Mouse (Mus musculus): Measurements from ENCODE around the gene Pde8b. TPM values are rescaled to one million over a fixed set of nuclear protein-coding genes. Genes with fewer than 3 reads are reported as not detected.
A peak's percentile ranks its signal among the peaks of the same experiment; 100 is the strongest.
"Not testable (repeated sequence)": the region's sequence is repeated elsewhere in the genome, so short reads cannot be mapped to it uniquely, and the experiment has no call there.

The Pde8b gene
- polyA plus RNA-seq, 1 experiment from 2014 or later: 2.3 TPM

- DNase-seq (ENCODE audit: low spot score, missing footprints): no peak
- H3K27me3 ChIP-seq (ENCODE audit: control insufficient read depth, insufficient read depth, low read length): peaks cover 8% of the 10 kb centered on the region
- peak overlapping the region; percentile 67 for H3K9ac ChIP-seq (ENCODE audit: low read length)
- H3K36me3 ChIP-seq (ENCODE audit: control insufficient read depth, insufficient read depth, low read length): no peaks in the 10 kb centered on the region
- 62% methylated on average over 2 of the region's 2 CpGs for WGBS
- H3K9me3 ChIP-seq (ENCODE audit: control insufficient read depth, low read length): no peaks in the 10 kb centered on the region
- H3K4me3 ChIP-seq (ENCODE audit: low read depth, low read length): peak overlapping the region; percentile 70
- no peak overlapping the region for H3K27ac ChIP-seq (ENCODE audit: low read depth, low read length)
- no peaks in the 10 kb centered on the region for H3K4me1 ChIP-seq (ENCODE audit: control insufficient read depth, insufficient read depth, low read length)
- ATAC-seq (ENCODE audit: low FRiP score): no peak
- peak overlapping the region; percentile 99 for H3K4me2 ChIP-seq
Observed at GRCm38 (mm10) chr13:95223427-95223772, 26.7 kb downstream of the Pde8b start.

DNA sequence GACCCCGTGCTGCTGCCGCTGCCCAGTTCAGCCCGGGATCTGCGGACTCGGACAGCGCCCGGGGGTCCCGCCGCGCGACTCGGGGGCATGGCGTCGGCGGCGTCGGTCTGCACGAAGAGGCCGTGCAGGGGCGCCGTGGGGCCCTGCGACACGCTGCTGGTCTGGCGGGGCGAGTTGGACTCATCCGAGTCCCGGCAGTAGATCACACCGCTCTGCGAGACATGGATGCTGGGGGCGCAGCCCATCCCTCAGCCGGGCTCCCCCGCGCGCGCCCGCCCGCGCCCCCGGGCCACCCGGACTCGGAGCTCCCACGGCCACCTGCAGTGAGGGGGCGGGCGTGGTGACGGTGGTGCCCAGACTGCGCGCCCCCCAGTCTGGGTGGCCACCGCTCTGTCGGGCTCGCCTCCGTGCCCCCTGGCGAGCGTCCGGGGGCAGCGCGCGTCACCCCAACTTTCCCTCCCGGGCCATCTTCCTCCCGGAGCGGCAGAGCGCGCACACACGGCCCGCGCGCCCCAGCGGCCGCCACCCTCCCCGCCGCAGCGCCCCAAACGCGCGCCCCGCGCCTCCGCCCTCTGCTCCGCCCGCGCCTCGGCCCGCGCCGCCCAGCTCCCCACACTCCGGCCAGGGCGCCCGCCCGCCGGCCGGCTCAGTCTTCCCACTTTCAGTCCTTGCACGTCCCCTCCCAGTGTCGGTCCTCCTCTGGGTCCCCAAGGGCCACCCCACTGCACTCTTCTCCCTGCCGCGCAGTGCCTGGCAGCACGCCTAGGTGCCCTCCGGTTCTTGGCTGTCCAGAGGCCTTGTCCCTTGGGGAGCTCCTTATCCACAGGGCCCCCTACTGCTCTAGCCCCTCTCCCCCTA is 27.3 kb downstream of the Pde8b start:
- peak; percentile 78 for ATAC-seq (ENCODE audit: low FRiP score)
- Histone ChIP-seq H3K36me3 (ENCODE audit: control insufficient read depth, insufficient read depth, low read length) (no peaks in the 10 kb centered on the region), H3K9ac (ENCODE audit: low read length) (peak overlapping the region; percentile 67), H3K9me3 (ENCODE audit: control insufficient read depth, low read length) (no peaks in the 10 kb centered on the region), H3K4me1 (ENCODE audit: control insufficient read depth, insufficient read depth, low read length) (no peaks in the 10 kb centered on the region), H3K27ac (ENCODE audit: low read depth, low read length) (no peak overlapping the region), H3K4me3 (ENCODE audit: low read depth, low read length) (peak overlapping the region; percentile 70), H3K4me2 (peak overlapping the region; percentile 99), H3K27me3 (ENCODE audit: control insufficient read depth, insufficient read depth, low read length) (peaks cover 8% of the 10 kb centered on the region)
- peak; percentile 94 for DNase-seq (ENCODE audit: low spot score, missing footprints)
- WGBS: under 1% methylated on average over 76 of the region's 96 CpGs

- H3K4me1 ChIP-seq (ENCODE audit: control insufficient read depth, insufficient read depth, low read length): no peaks in the 10 kb centered on the region
- H3K9me3 ChIP-seq (ENCODE audit: control insufficient read depth, low read length): no peaks in the 10 kb centered on the region
- H3K27ac ChIP-seq (ENCODE audit: low read depth, low read length): no peak overlapping the region
- WGBS: 3% methylated on average over 24 of the region's 24 CpGs
- DNase-seq (ENCODE audit: low spot score, missing footprints) (peak; percentile 88), ATAC-seq (ENCODE audit: low FRiP score) (peak; percentile 40)
- H3K4me3 ChIP-seq (ENCODE audit: low read depth, low read length): peak overlapping the region; percentile 70
- H3K9ac ChIP-seq (ENCODE audit: low read length): peak overlapping the region; percentile 67
- no peaks in the 10 kb centered on the region for H3K36me3 ChIP-seq (ENCODE audit: control insufficient read depth, insufficient read depth, low read length)
- H3K27me3 ChIP-seq (ENCODE audit: control insufficient read depth, insufficient read depth, low read length): peaks cover 8% of the 10 kb centered on the region
- H3K4me2 ChIP-seq: peak overlapping the region; percentile 99
Observed at GRCm38 (mm10) chr13:95221882-95222568, 28.1 kb downstream of the Pde8b start.

DNA sequence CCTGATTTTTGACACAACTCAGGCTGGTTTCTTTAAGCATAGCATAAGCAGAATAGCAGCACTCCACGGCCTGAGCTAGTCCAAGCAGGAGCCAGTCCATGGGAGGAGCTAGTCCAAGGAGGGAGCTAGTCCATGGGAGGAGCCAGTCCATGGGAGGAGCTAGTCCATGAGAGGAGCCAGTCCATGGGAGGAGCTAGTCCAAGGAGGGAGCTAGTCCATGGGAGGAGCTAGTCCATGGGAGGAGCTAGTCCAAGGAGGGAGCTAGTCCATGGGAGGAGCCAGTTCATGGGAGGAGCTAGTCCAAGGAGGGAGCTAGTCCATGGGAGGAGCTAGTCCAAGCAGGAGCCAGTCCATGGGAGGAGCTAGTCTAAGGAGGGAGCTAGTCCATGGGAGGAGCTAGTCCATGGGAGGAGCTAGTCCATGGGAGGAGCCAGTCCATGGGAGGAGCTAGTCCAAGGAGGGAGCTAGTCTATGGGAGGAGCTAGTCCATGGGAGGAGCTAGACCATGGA is 34.4 kb downstream of the Pde8b start:
- DNase-seq (ENCODE audit: low spot score, missing footprints): peak; percentile 31
- H3K27me3 ChIP-seq (ENCODE audit: control insufficient read depth, insufficient read depth, low read length); H3K27ac ChIP-seq (ENCODE audit: low read depth, low read length); H3K4me3 ChIP-seq (ENCODE audit: low read depth, low read length); H3K9me3 ChIP-seq (ENCODE audit: control insufficient read depth, low read length); ATAC-seq (ENCODE audit: low FRiP score); H3K36me3 ChIP-seq (ENCODE audit: control insufficient read depth, insufficient read depth, low read length); H3K4me2 ChIP-seq; H3K9ac ChIP-seq (ENCODE audit: low read length); H3K4me1 ChIP-seq (ENCODE audit: control insufficient read depth, insufficient read depth, low read length): not testable (repeated sequence)
- 36% methylated on average over 1 of the region's 1 CpGs for WGBS

DNA sequence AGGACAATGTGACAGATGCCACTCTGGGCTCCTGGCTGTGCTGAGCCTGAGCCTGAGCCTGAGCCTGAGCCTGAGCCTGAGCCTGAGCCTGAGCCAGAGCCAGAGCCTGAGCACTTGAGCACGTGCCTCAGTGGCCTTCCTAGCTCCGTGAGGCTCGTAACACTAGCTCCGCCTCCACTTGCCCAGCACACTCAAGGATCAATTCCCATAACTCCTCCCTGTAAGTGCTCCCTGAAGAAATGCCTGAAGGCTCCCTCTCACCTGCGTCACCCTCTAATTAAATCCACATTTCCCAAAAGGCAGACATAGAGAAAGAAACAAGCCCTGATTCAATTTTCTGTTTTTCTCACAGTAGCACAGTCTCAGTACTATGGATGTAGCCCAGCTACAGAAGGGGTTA is 37.8 kb downstream of the Pde8b start:
- peak; percentile 49 for DNase-seq (ENCODE audit: low spot score, missing footprints)
- Histone ChIP-seq H3K4me2 (no peak overlapping the region), H3K27ac (ENCODE audit: low read depth, low read length) (no peak overlapping the region), H3K36me3 (ENCODE audit: control insufficient read depth, insufficient read depth, low read length) (no peaks in the 10 kb centered on the region), H3K9me3 (ENCODE audit: control insufficient read depth, low read length) (no peaks in the 10 kb centered on the region), H3K9ac (ENCODE audit: low read length) (no peak overlapping the region), H3K27me3 (ENCODE audit: control insufficient read depth, insufficient read depth, low read length) (no peaks in the 10 kb centered on the region), H3K4me3 (ENCODE audit: low read depth, low read length) (no peak overlapping the region), H3K4me1 (ENCODE audit: control insufficient read depth, insufficient read depth, low read length) (no peaks in the 10 kb centered on the region)
- 69% methylated on average over 5 of the region's 5 CpGs for whole genome bisulfite sequencing
- no peak for ATAC-seq (ENCODE audit: low FRiP score)

DNA sequence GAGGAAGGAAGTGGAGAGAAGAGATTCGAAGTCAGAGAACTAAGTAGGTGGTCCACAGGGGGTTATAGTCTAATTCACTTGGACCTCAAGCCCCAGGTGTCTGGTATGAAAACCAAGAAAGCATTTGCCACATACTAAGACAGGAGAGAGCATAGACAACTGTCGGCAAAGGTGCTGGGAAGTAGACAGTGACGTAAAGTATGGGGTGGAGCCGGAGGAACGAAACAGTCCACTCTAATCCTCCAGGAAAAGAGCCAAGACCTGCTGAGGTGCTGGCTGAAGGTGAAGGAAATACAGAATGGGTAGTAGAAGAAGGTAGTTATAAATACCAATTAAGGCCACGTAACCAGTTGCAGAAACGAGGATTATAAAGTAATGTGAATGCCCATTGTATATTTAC is 42.8 kb downstream of the Pde8b start:
- H3K4me2 ChIP-seq: not testable (repeated sequence)

GRCm38 (mm10) chr13:95202151-95202758 is 47.9 kb downstream of the Pde8b start:
- Histone ChIP-seq H3K4me3 (ENCODE audit: low read depth, low read length) (no peak overlapping the region), H3K9me3 (ENCODE audit: control insufficient read depth, low read length) (no peaks in the 10 kb centered on the region), H3K36me3 (ENCODE audit: control insufficient read depth, insufficient read depth, low read length) (no peaks in the 10 kb centered on the region), H3K9ac (ENCODE audit: low read length) (no peak overlapping the region), H3K27me3 (ENCODE audit: control insufficient read depth, insufficient read depth, low read length) (no peaks in the 10 kb centered on the region), H3K27ac (ENCODE audit: low read depth, low read length) (no peak overlapping the region), H3K4me1 (ENCODE audit: control insufficient read depth, insufficient read depth, low read length) (no peaks in the 10 kb centered on the region), H3K4me2 (no peak overlapping the region)
- peak; percentile 60 for DNase-seq (ENCODE audit: low spot score, missing footprints)
- ATAC-seq (ENCODE audit: low FRiP score): no peak
- 81% methylated on average over 3 of the region's 3 CpGs for WGBS

More for the DNA sequence above, 42.8 kb downstream of the Pde8b start:
- H3K36me3 ChIP-seq (ENCODE audit: control insufficient read depth, insufficient read depth, low read length); H3K27ac ChIP-seq (ENCODE audit: low read depth, low read length); H3K9me3 ChIP-seq (ENCODE audit: control insufficient read depth, low read length); ATAC-seq (ENCODE audit: low FRiP score); H3K4me3 ChIP-seq (ENCODE audit: low read depth, low read length); H3K9ac ChIP-seq (ENCODE audit: low read length); H3K4me1 ChIP-seq (ENCODE audit: control insufficient read depth, insufficient read depth, low read length); H3K27me3 ChIP-seq (ENCODE audit: control insufficient read depth, insufficient read depth, low read length): not testable (repeated sequence)
- WGBS: 90% methylated on average over 7 of the region's 7 CpGs
- DNase-seq (ENCODE audit: low spot score, missing footprints): peak; percentile 41

- H3K9ac ChIP-seq (ENCODE audit: low read length): no peak overlapping the region
- H3K9me3 ChIP-seq (ENCODE audit: control insufficient read depth, low read length): no peaks in the 10 kb centered on the region
- DNase-seq (ENCODE audit: low spot score, missing footprints) (no peak), ATAC-seq (ENCODE audit: low FRiP score) (no peak)
- H3K27ac ChIP-seq (ENCODE audit: low read depth, low read length): no peak overlapping the region
- no peak overlapping the region for H3K4me3 ChIP-seq (ENCODE audit: low read depth, low read length)
- H3K4me2 ChIP-seq: no peak overlapping the region
- H3K4me1 ChIP-seq (ENCODE audit: control insufficient read depth, insufficient read depth, low read length): no peaks in the 10 kb centered on the region
- WGBS: 90% methylated on average over 8 of the region's 8 CpGs
- H3K27me3 ChIP-seq (ENCODE audit: control insufficient read depth, insufficient read depth, low read length): no peaks in the 10 kb centered on the region
- no peaks in the 10 kb centered on the region for H3K36me3 ChIP-seq (ENCODE audit: control insufficient read depth, insufficient read depth, low read length)
Observed at GRCm38 (mm10) chr13:95200817-95201216, 49.3 kb downstream of the Pde8b start.

DNA sequence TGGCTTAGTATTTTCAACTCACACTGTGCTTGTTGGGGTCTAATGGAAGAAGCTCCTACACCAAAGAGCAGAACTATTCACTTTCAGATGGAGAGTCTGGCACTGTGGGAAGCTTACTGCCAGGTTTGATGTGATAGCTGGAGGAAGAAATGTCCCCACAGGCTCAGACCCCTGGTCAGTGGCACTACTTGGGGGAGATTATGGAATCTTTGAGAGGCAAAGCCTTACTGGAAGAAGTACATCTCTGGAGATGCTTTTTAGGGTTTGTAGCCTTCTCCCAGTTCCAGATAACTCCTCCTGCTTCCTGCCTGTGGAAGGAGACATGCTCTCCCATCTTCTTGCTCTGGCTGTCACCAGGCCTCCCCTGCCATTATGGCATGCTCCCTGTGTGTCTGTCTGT is 50.1 kb downstream of the Pde8b start:
- H3K36me3 ChIP-seq (ENCODE audit: control insufficient read depth, insufficient read depth, low read length): no peaks in the 10 kb centered on the region
- no peak overlapping the region for H3K27ac ChIP-seq (ENCODE audit: low read depth, low read length)
- H3K27me3 ChIP-seq (ENCODE audit: control insufficient read depth, insufficient read depth, low read length): no peaks in the 10 kb centered on the region
- no peak for ATAC-seq (ENCODE audit: low FRiP score)
- H3K4me3 ChIP-seq (ENCODE audit: low read depth, low read length): no peak overlapping the region
- H3K4me2 ChIP-seq: no peak overlapping the region
- peak; percentile 54 for DNase-seq (ENCODE audit: low spot score, missing footprints)
- no peaks in the 10 kb centered on the region for H3K9me3 ChIP-seq (ENCODE audit: control insufficient read depth, low read length)
- no peak overlapping the region for H3K9ac ChIP-seq (ENCODE audit: low read length)
- H3K4me1 ChIP-seq (ENCODE audit: control insufficient read depth, insufficient read depth, low read length): no peaks in the 10 kb centered on the region

Data from midbrain, embryonic 11.5 days (tissue).